Mouse (Mus musculus): Measurements from ENCODE around the gene Ccng2. TPM values are rescaled to one million over a fixed set of nuclear protein-coding genes. Genes with fewer than 3 reads are reported as not detected.

The Ccng2 gene
- polyA plus RNA-seq, 2 experiments = 8.2 to 14.6 TPM

GRCm38 (mm10) chr5:93251001-93251760, 15.9 kb upstream of the Ccng2 start:
- no peak for DNase-seq (ENCODE audit: low read depth in 3 of 3, low spot score in 3 of 3)
- no peak overlapping the region for H3K27ac ChIP-seq
- no peak overlapping the region for H3K9ac ChIP-seq (replicated peaks)
- H3K4me1 ChIP-seq (replicated peaks; ENCODE audit: control insufficient read depth in 2 of 2, insufficient read depth in 2 of 2, low read length in 1 of 2) = no peaks in the 10 kb centered on the region
- no peaks in the 10 kb centered on the region for H3K27me3 ChIP-seq (ENCODE audit: control insufficient read depth, insufficient read depth, low read length)
- WGBS (ENCODE audit: insufficient replicate concordance) = 76% methylated on average over 12 of the region's 12 CpGs
- ATAC-seq (ENCODE audit: insufficient read depth) = no peak
- TF ChIP-seq CTCF (IDR thresholded peaks at IDR 0.05; ENCODE audit: low read depth) (no peak), EP300 (IDR thresholded peaks at IDR 0.05; ENCODE audit: low read depth) (no peak)
- no peak overlapping the region for H3K4me3 ChIP-seq (ENCODE audit: insufficient read depth in 1 of 2, low read depth in 2 of 2, low read length in 2 of 2)
- no peak overlapping the region for H3K4me2 ChIP-seq (ENCODE audit: low read depth)
- no peaks in the 10 kb centered on the region for H3K9me3 ChIP-seq (ENCODE audit: control insufficient read depth, low read length)
- H3K36me3 ChIP-seq (replicated peaks; ENCODE audit: control insufficient read depth, insufficient read depth, low read depth) = no peaks in the 10 kb centered on the region

GRCm38 (mm10) chr5:93255759-93256265, 11.2 kb upstream of the Ccng2 start:
- WGBS (ENCODE audit: insufficient replicate concordance) = 65% methylated on average over 5 of the region's 5 CpGs
- ATAC-seq (ENCODE audit: insufficient read depth) = no peak

GRCm38 (mm10) chr5:93256820-93257405, 10.1 kb upstream of the Ccng2 start:
- Histone ChIP-seq H3K4me2 (ENCODE audit: low read depth) (no peak overlapping the region), H3K36me3 (replicated peaks; ENCODE audit: control insufficient read depth, insufficient read depth, low read depth) (no peaks in the 10 kb centered on the region), H3K4me1 (replicated peaks; ENCODE audit: control insufficient read depth in 2 of 2, insufficient read depth in 2 of 2, low read length in 1 of 2) (no peaks in the 10 kb centered on the region), H3K27ac (no peak overlapping the region), H3K9ac (replicated peaks) (no peak overlapping the region), H3K4me3 (ENCODE audit: insufficient read depth in 1 of 2, low read depth in 2 of 2, low read length in 2 of 2) (no peak overlapping the region), H3K9me3 (ENCODE audit: control insufficient read depth, low read length) (no peaks in the 10 kb centered on the region), H3K27me3 (ENCODE audit: control insufficient read depth, insufficient read depth, low read length) (no peaks in the 10 kb centered on the region)
- DNase-seq (ENCODE audit: low read depth in 3 of 3, low spot score in 3 of 3) = no peak
- no peak for TF ChIP-seq EP300 (IDR thresholded peaks at IDR 0.05; ENCODE audit: low read depth)
- no peak for TF ChIP-seq CTCF (IDR thresholded peaks at IDR 0.05; ENCODE audit: low read depth)
- ATAC-seq (ENCODE audit: insufficient read depth) = no peak

More at GRCm38 (mm10) chr5:93255759-93256265, 11.2 kb upstream of the Ccng2 start:
- Histone ChIP-seq H3K36me3 (replicated peaks; ENCODE audit: control insufficient read depth, insufficient read depth, low read depth) (no peaks in the 10 kb centered on the region), H3K4me2 (ENCODE audit: low read depth) (no peak overlapping the region), H3K9ac (replicated peaks) (no peak overlapping the region), H3K9me3 (ENCODE audit: control insufficient read depth, low read length) (no peaks in the 10 kb centered on the region), H3K27ac (no peak overlapping the region), H3K27me3 (ENCODE audit: control insufficient read depth, insufficient read depth, low read length) (no peaks in the 10 kb centered on the region), H3K4me1 (replicated peaks; ENCODE audit: control insufficient read depth in 2 of 2, insufficient read depth in 2 of 2, low read length in 1 of 2) (no peaks in the 10 kb centered on the region), H3K4me3 (ENCODE audit: insufficient read depth in 1 of 2, low read depth in 2 of 2, low read length in 2 of 2) (no peak overlapping the region)
- DNase-seq (ENCODE audit: low read depth in 3 of 3, low spot score in 3 of 3) = no peak
- no peak for TF ChIP-seq EP300 (IDR thresholded peaks at IDR 0.05; ENCODE audit: low read depth)
- no peak for TF ChIP-seq CTCF (IDR thresholded peaks at IDR 0.05; ENCODE audit: low read depth)

- H3K27me3 ChIP-seq (ENCODE audit: control insufficient read depth, insufficient read depth, low read length) = no peaks in the 10 kb centered on the region
- H3K9ac ChIP-seq (replicated peaks) = no peak overlapping the region
- no peak overlapping the region for H3K4me2 ChIP-seq (ENCODE audit: low read depth)
- H3K4me1 ChIP-seq (replicated peaks; ENCODE audit: control insufficient read depth in 2 of 2, insufficient read depth in 2 of 2, low read length in 1 of 2) = peaks cover 0 to 5% of the 10 kb centered on the region in 2 experiments; a peak in 2 of 4 replicates
- H3K4me3 ChIP-seq (ENCODE audit: insufficient read depth in 1 of 2, low read depth in 2 of 2, low read length in 2 of 2) = no peak overlapping the region
- DNase-seq (ENCODE audit: low read depth in 3 of 3, low spot score in 3 of 3) (no peak), ATAC-seq (ENCODE audit: insufficient read depth) (no peak)
- H3K36me3 ChIP-seq (replicated peaks; ENCODE audit: control insufficient read depth, insufficient read depth, low read depth) = no peaks in the 10 kb centered on the region
- no peaks in the 10 kb centered on the region for H3K9me3 ChIP-seq (ENCODE audit: control insufficient read depth, low read length)
- TF ChIP-seq EP300 (IDR thresholded peaks at IDR 0.05; ENCODE audit: low read depth) = no peak
- TF ChIP-seq CTCF (IDR thresholded peaks at IDR 0.05; ENCODE audit: low read depth) = no peak
- no peak overlapping the region for H3K27ac ChIP-seq
Measured at GRCm38 (mm10) chr5:93259349-93259748, 7.7 kb upstream of the Ccng2 start.

- WGBS (ENCODE audit: insufficient replicate concordance) = 53% methylated on average over 3 of the region's 3 CpGs
- no peak for ATAC-seq (ENCODE audit: insufficient read depth)
- Histone ChIP-seq H3K4me2 (ENCODE audit: low read depth) (no peak overlapping the region), H3K9me3 (ENCODE audit: control insufficient read depth, low read length) (no peaks in the 10 kb centered on the region), H3K4me1 (replicated peaks; ENCODE audit: control insufficient read depth in 2 of 2, insufficient read depth in 2 of 2, low read length in 1 of 2) (peaks cover 4 to 15% of the 10 kb centered on the region in 2 experiments; a peak in 3 of 4 replicates), H3K4me3 (ENCODE audit: insufficient read depth in 1 of 2, low read depth in 2 of 2, low read length in 2 of 2) (no peak overlapping the region), H3K27me3 (ENCODE audit: control insufficient read depth, insufficient read depth, low read length) (no peaks in the 10 kb centered on the region), H3K27ac (no peak overlapping the region), H3K9ac (replicated peaks) (no peak overlapping the region), H3K36me3 (replicated peaks; ENCODE audit: control insufficient read depth, insufficient read depth, low read depth) (no peaks in the 10 kb centered on the region)
- no peak for DNase-seq (ENCODE audit: low read depth in 3 of 3, low spot score in 3 of 3)
- TF ChIP-seq CTCF (IDR thresholded peaks at IDR 0.05; ENCODE audit: low read depth) (no peak), EP300 (IDR thresholded peaks at IDR 0.05; ENCODE audit: low read depth) (no peak)
Measured at GRCm38 (mm10) chr5:93260983-93261382, 6.1 kb upstream of the Ccng2 start.

All from liver, embryonic 14.5 days (tissue).